Mouse (Mus musculus) limb, embryonic 14.5 days (tissue): ENCODE measurements around the gene Thtpa. TPM values are rescaled to one million over a fixed set of nuclear protein-coding genes. Genes with fewer than 3 reads are reported as not detected.

Experiments
- ATAC-seq: fragments of 200-750 bp; cut with Nextera tagmentation; 2 replicates; pipeline ENCODE4 v1.8.0; 2017; ENCODE audit warnings: low read depth, moderate number of reproducible peaks, moderate TSS enrichment; ENCODE audit not compliant: low FRiP score
- DNase-seq: peaks from one replicate; pipeline ENCODE4 v3.0.0-alpha.2; 2015; ENCODE audit warnings: low spot score
- H3K27ac ChIP-seq: fragments of 300-500 bp; sonication (generic); replicated peaks from 2 replicates; pipeline ENCODE4 v1.5.1; 2014; ENCODE audit warnings: low read depth, mild to moderate bottlenecking, low read length, moderate library complexity, mixed read lengths
- H3K27me3 ChIP-seq: fragments of 300-500 bp; sonication (generic); 2 replicates; pipeline ENCODE4 v1.6.1; 2014; ENCODE audit warnings: low read length, mixed read lengths; ENCODE audit not compliant: control insufficient read depth, insufficient read depth
- H3K36me3 ChIP-seq: fragments of 300-500 bp; sonication (generic); 2 replicates; pipeline ENCODE4 v1.6.1; 2014; ENCODE audit warnings: mild to moderate bottlenecking, low read length, moderate library complexity, mixed read lengths; ENCODE audit not compliant: control insufficient read depth, insufficient read depth
- H3K4me1 ChIP-seq: fragments of 300-500 bp; sonication (generic); 2 replicates; pipeline ENCODE4 v1.6.1; 2014; ENCODE audit warnings: antibody characterized with exemption, low read length, mixed read lengths; ENCODE audit not compliant: control insufficient read depth, insufficient read depth
- H3K4me2 ChIP-seq: fragments of 300-500 bp; sonication (generic); replicated peaks from 2 replicates; pipeline ENCODE4 v1.6.1; 2014; ENCODE audit warnings: low read depth, mild to moderate bottlenecking, low read length, moderate library complexity; ENCODE audit not compliant: severe bottlenecking
- H3K4me3 ChIP-seq: fragments of 300-500 bp; sonication (generic); replicated peaks from 2 replicates; pipeline ENCODE4 v1.5.1; 2014; ENCODE audit warnings: low read length
- H3K9ac ChIP-seq: fragments of 300-500 bp; sonication (generic); 2 replicates; pipeline ENCODE4 v1.6.1; 2014; ENCODE audit warnings: mild to moderate bottlenecking, low read depth, low read length, moderate library complexity; ENCODE audit not compliant: severe bottlenecking
- H3K9me3 ChIP-seq: fragments of 300-500 bp; sonication (generic); 2 replicates; pipeline ENCODE4 v1.6.1; 2016; ENCODE audit warnings: low read length; ENCODE audit not compliant: control insufficient read depth
- POLR2A ChIP-seq: fragments of 200-500 bp; IDR thresholded peaks from 2 replicates; pipeline ENCODE4 v1.8.0; 2012; ENCODE audit warnings: inconsistent platforms, mild to moderate bottlenecking, moderate library complexity, borderline replicate concordance; ENCODE audit not compliant: insufficient read depth, insufficient read length; ENCODE audit errors: extremely low read depth
- WGBS: fragments of 180-500 bp; shearing (Covaris S2); extraction: QIAGEN DNeasy Blood & Tissue Kit; methylation state at CpG from one replicate; pipeline ENCODE4 v1.1.7; 2014; 5-methylcytosine and 5-hydroxymethylcytosine counted together
- polyA plus RNA-seq, 2 experiments: library from polyadenylated mRNA; depleted of rRNA in 1 of 2; stranded (reverse) in 1 of 2; unstranded in 1 of 2; fragments of >200 nt; fragmentation: Nextera tagmentation in 1 of 2; extraction: Ambion mirVana in 1 of 2; gene quantifications; 2 replicates each; pipeline versions ENCODE4 v1.2.1 to v1.2.3; 2012 to 2014

The Thtpa gene
- polyA plus RNA-seq, 2 experiments = 11.9 to 19.9 TPM

GRCm38 (mm10) chr14:55095263-55095662, 679 bp downstream of the Thtpa start:
- no peak for ATAC-seq

GRCm38 (mm10) chr14:55095671-55096070, 1.1 kb downstream of the Thtpa start:
- Histone ChIP-seq H3K4me1 (peaks cover 16% of the 10 kb centered on the region), H3K27me3 (no peaks in the 10 kb centered on the region), H3K4me3 (peak overlapping the region; percentile 67), H3K27ac (no peak overlapping the region), H3K36me3 (peaks cover 25% of the 10 kb centered on the region), H3K4me2 (peak overlapping the region; percentile 67), H3K9me3 (no peaks in the 10 kb centered on the region), H3K9ac (peak overlapping the region; percentile 71; the same call in 1 of the 2 replicates)
- 69% methylated on average over 12 of the region's 12 CpGs for WGBS
- no peak for TF ChIP-seq POLR2A
- DNase-seq (no peak), ATAC-seq (no peak)

More at GRCm38 (mm10) chr14:55095263-55095662, 679 bp downstream of the Thtpa start:
- TF ChIP-seq POLR2A = no peak
- no peak for DNase-seq
- peaks cover 22% of the 10 kb centered on the region for H3K36me3 ChIP-seq
- peak overlapping the region; percentile 67 for H3K4me3 ChIP-seq
- H3K9ac ChIP-seq = peak overlapping the region; percentile 71
- H3K9me3 ChIP-seq = no peaks in the 10 kb centered on the region
- no peak overlapping the region; the same call in 1 of the 2 replicates for H3K27ac ChIP-seq
- peak overlapping the region; percentile 67 for H3K4me2 ChIP-seq
- 55% methylated on average over 9 of the region's 9 CpGs for WGBS
- peaks cover 20% of the 10 kb centered on the region for H3K4me1 ChIP-seq
- no peaks in the 10 kb centered on the region for H3K27me3 ChIP-seq

GRCm38 (mm10) chr14:55096573-55097087, 2.0 kb downstream of the Thtpa start:
- Histone ChIP-seq H3K4me2 (no peak overlapping the region; the same call in 1 of the 2 replicates), H3K4me1 (peaks cover 9% of the 10 kb centered on the region), H3K4me3 (no peak overlapping the region), H3K27ac (no peak overlapping the region), H3K36me3 (peaks cover 30% of the 10 kb centered on the region), H3K27me3 (no peaks in the 10 kb centered on the region), H3K9me3 (no peaks in the 10 kb centered on the region), H3K9ac (no peak overlapping the region)
- DNase-seq (no peak), ATAC-seq (no peak)
- 67% methylated on average over 9 of the region's 9 CpGs for WGBS
- no peak for TF ChIP-seq POLR2A

GRCm38 (mm10) chr14:55097646-55098045, 3.1 kb downstream of the Thtpa start:
- H3K36me3 ChIP-seq = peaks cover 30% of the 10 kb centered on the region
- WGBS = 75% methylated on average over 10 of the region's 10 CpGs
- no peak overlapping the region for H3K4me2 ChIP-seq
- peaks cover 9% of the 10 kb centered on the region for H3K4me1 ChIP-seq
- no peak overlapping the region for H3K9ac ChIP-seq
- H3K27me3 ChIP-seq = no peaks in the 10 kb centered on the region
- TF ChIP-seq POLR2A = no peak
- H3K27ac ChIP-seq = no peak overlapping the region
- no peak overlapping the region for H3K4me3 ChIP-seq
- DNase-seq = no peak
- no peaks in the 10 kb centered on the region for H3K9me3 ChIP-seq
- ATAC-seq = no peak

- WGBS = 50% methylated on average over 4 of the region's 4 CpGs
- DNase-seq = no peak
- H3K27ac ChIP-seq = no peak overlapping the region
- H3K36me3 ChIP-seq = peaks cover 30% of the 10 kb centered on the region
- no peak overlapping the region for H3K4me3 ChIP-seq
- ATAC-seq = no peak
- peaks cover 9% of the 10 kb centered on the region for H3K4me1 ChIP-seq
- H3K9me3 ChIP-seq = no peaks in the 10 kb centered on the region
- no peaks in the 10 kb centered on the region for H3K27me3 ChIP-seq
- H3K4me2 ChIP-seq = no peak overlapping the region
- TF ChIP-seq POLR2A = no peak
- H3K9ac ChIP-seq = no peak overlapping the region
Observed at GRCm38 (mm10) chr14:55098067-55098466, 3.5 kb downstream of the Thtpa start.

- no peaks in the 10 kb centered on the region for H3K27me3 ChIP-seq
- 54% methylated on average over 4 of the region's 4 CpGs for WGBS
- H3K4me2 ChIP-seq = no peak overlapping the region
- H3K36me3 ChIP-seq = peaks cover 30% of the 10 kb centered on the region
- ATAC-seq (no peak), DNase-seq (peak; percentile 63)
- no peak overlapping the region for H3K27ac ChIP-seq
- H3K9ac ChIP-seq = no peak overlapping the region
- TF ChIP-seq POLR2A = no peak
- no peaks in the 10 kb centered on the region for H3K9me3 ChIP-seq
- H3K4me3 ChIP-seq = no peak overlapping the region
- peaks cover 7% of the 10 kb centered on the region for H3K4me1 ChIP-seq
Observed at GRCm38 (mm10) chr14:55101592-55101991, 7.0 kb downstream of the Thtpa start.
